Mouse (Mus musculus) kidney, embryonic 16.5 days (tissue): Measurements from ENCODE around the gene Hand1. TPM values are rescaled to one million over a fixed set of nuclear protein-coding genes. Genes with fewer than 3 reads are reported as not detected.

Experiments
- ATAC-seq: fragments of 200-750 bp; cut with Nextera tagmentation; 2 replicates; pipeline ENCODE4 v1.8.0; 2017; ENCODE audit warnings: moderate TSS enrichment; ENCODE audit not compliant: low FRiP score, low TSS enrichment
- H3K27ac ChIP-seq: fragments of 300-500 bp; sonication (generic); 2 replicates; pipeline ENCODE4 v1.5.1; 2014; ENCODE audit warnings: low read length
- H3K27me3 ChIP-seq: fragments of 300-500 bp; sonication (generic); 2 replicates; pipeline ENCODE4 v1.6.1; 2014; ENCODE audit warnings: low read length, control low read depth, mixed read lengths; ENCODE audit not compliant: insufficient read depth
- H3K36me3 ChIP-seq: fragments of 300-500 bp; sonication (generic); 2 replicates; pipeline ENCODE4 v1.6.1; 2014; ENCODE audit warnings: low read length, control low read depth, mixed read lengths; ENCODE audit not compliant: insufficient read depth
- H3K4me1 ChIP-seq: fragments of 300-500 bp; sonication (generic); 2 replicates; pipeline ENCODE4 v1.6.1; 2014; ENCODE audit warnings: low read length, control low read depth, mixed read lengths; ENCODE audit not compliant: insufficient read depth
- H3K4me2 ChIP-seq: fragments of 300-500 bp; sonication (generic); replicated peaks from 2 replicates; pipeline ENCODE4 v1.6.1; 2014; ENCODE audit warnings: low read depth, low read length
- H3K4me3 ChIP-seq: fragments of 300-500 bp; sonication (generic); 2 replicates; pipeline ENCODE4 v1.5.1; 2014; ENCODE audit warnings: mild to moderate bottlenecking, low read length
- H3K9ac ChIP-seq: fragments of 300-500 bp; sonication (generic); replicated peaks from 2 replicates; pipeline ENCODE4 v1.6.1; 2014; ENCODE audit warnings: low read length
- H3K9me3 ChIP-seq: fragments of 300-500 bp; sonication (generic); 2 replicates; pipeline ENCODE4 v1.6.1; 2016; ENCODE audit warnings: low read length, control low read depth
- WGBS: fragments of 180-500 bp; shearing (Covaris S2); extraction: QIAGEN DNeasy Blood & Tissue Kit; methylation state at CpG from one replicate; pipeline ENCODE4 v1.1.7; 2014; 5-methylcytosine and 5-hydroxymethylcytosine counted together
- polyA plus RNA-seq: library from polyadenylated mRNA; unstranded; fragments of >200 nt; fragmentation: Nextera tagmentation; extraction: Ambion mirVana; gene quantifications from 2 replicates; pipeline ENCODE4 v1.2.1, GENCODE M21; 2015

The Hand1 gene
- polyA plus RNA-seq, 1 experiment from 2014 or later, result 0.97 TPM

- Histone ChIP-seq H3K4me3 (no peak overlapping the region), H3K9me3 (no peaks in the 10 kb centered on the region), H3K9ac (no peak overlapping the region), H3K36me3 (peaks cover 28% of the 10 kb centered on the region), H3K4me1 (no peaks in the 10 kb centered on the region), H3K4me2 (no peak overlapping the region), H3K27me3 (no peaks in the 10 kb centered on the region), H3K27ac (no peak overlapping the region)
- ATAC-seq, result no peak
- 96% methylated on average over 17 of the region's 17 CpGs for WGBS
Measured at GRCm38 (mm10) chr11:57809017-57809731, 23.4 kb downstream of the Hand1 start.

- no peak overlapping the region for H3K9ac ChIP-seq
- no peak for ATAC-seq
- H3K9me3 ChIP-seq, result no peaks in the 10 kb centered on the region
- 78% methylated on average over 3 of the region's 3 CpGs for WGBS
- H3K4me3 ChIP-seq, result no peak overlapping the region
- no peaks in the 10 kb centered on the region for H3K27me3 ChIP-seq
- H3K36me3 ChIP-seq, result peaks cover 9% of the 10 kb centered on the region
- no peak overlapping the region for H3K27ac ChIP-seq
- H3K4me2 ChIP-seq, result no peak overlapping the region
- H3K4me1 ChIP-seq, result peaks cover 19% of the 10 kb centered on the region
Measured at GRCm38 (mm10) chr11:57805047-57805446, 27.6 kb downstream of the Hand1 start.

GRCm38 (mm10) chr11:57802511-57802870 is 30.1 kb downstream of the Hand1 start:
- no peak for ATAC-seq
- H3K27me3 ChIP-seq, result no peaks in the 10 kb centered on the region
- H3K36me3 ChIP-seq, result no peaks in the 10 kb centered on the region
- H3K9me3 ChIP-seq, result no peaks in the 10 kb centered on the region
- H3K27ac ChIP-seq, result 0 out of 2 replicates have a peak overlapping the region, but pooled peaks have one; percentile 25
- WGBS, result under 1% methylated on average over 18 of the region's 18 CpGs
- peak overlapping the region; percentile 86 for H3K4me3 ChIP-seq
- H3K9ac ChIP-seq, result peak overlapping the region; percentile 89
- peak overlapping the region; percentile 96 for H3K4me2 ChIP-seq
- peaks cover 22% of the 10 kb centered on the region for H3K4me1 ChIP-seq

GRCm38 (mm10) chr11:57801766-57802510 is 30.7 kb downstream of the Hand1 start:
- peak overlapping the region; percentile 89 for H3K9ac ChIP-seq
- H3K4me2 ChIP-seq, result peak overlapping the region; percentile 96
- H3K9me3 ChIP-seq, result no peaks in the 10 kb centered on the region
- no peaks in the 10 kb centered on the region for H3K36me3 ChIP-seq
- H3K27me3 ChIP-seq, result no peaks in the 10 kb centered on the region
- H3K4me3 ChIP-seq, result peak overlapping the region; percentile 86
- H3K4me1 ChIP-seq, result peaks cover 22% of the 10 kb centered on the region
- 0 out of 2 replicates have a peak overlapping the region, but pooled peaks have one; percentile 45 for H3K27ac ChIP-seq
- under 1% methylated on average over 84 of the region's 85 CpGs for WGBS
- peak; percentile 82 for ATAC-seq

- WGBS, result under 1% methylated on average over 64 of the region's 66 CpGs
- H3K27ac ChIP-seq, result peak within 1 kb of the TSS; percentile 84
- H3K27me3 ChIP-seq, result no peaks in the 10 kb centered on the region
- no peaks in the 10 kb centered on the region for H3K36me3 ChIP-seq
- peak within 1 kb of the TSS; percentile 89 for H3K9ac ChIP-seq
- peak within 1 kb of the TSS; percentile 86 for H3K4me3 ChIP-seq
- peak; percentile 97 for ATAC-seq
- peaks cover 22% of the 10 kb centered on the region for H3K4me1 ChIP-seq
- no peaks in the 10 kb centered on the region for H3K9me3 ChIP-seq
- peak within 1 kb of the TSS; percentile 96 for H3K4me2 ChIP-seq
Measured at GRCm38 (mm10) chr11:57800971-57801765, 31.4 kb downstream of the Hand1 start, which contains the start of gene Sap30l. Sap30l (plus strand) TSS chr11:57801637.

GRCm38 (mm10) chr11:57800266-57800951 is 32.2 kb downstream of the Hand1 start:
- peak overlapping the region; percentile 86 for H3K4me3 ChIP-seq
- H3K9ac ChIP-seq, result peak overlapping the region; percentile 89
- no peaks in the 10 kb centered on the region for H3K27me3 ChIP-seq
- 10% methylated on average over 22 of the region's 22 CpGs for WGBS
- H3K36me3 ChIP-seq, result no peaks in the 10 kb centered on the region
- peak overlapping the region; percentile 84; the same call in 1 of the 2 replicates for H3K27ac ChIP-seq
- peak overlapping the region; percentile 96 for H3K4me2 ChIP-seq
- H3K4me1 ChIP-seq, result peaks cover 27% of the 10 kb centered on the region
- H3K9me3 ChIP-seq, result no peaks in the 10 kb centered on the region
- ATAC-seq, result no peak

- H3K9ac ChIP-seq, result no peak overlapping the region
- no peak overlapping the region for H3K4me3 ChIP-seq
- no peaks in the 10 kb centered on the region for H3K9me3 ChIP-seq
- WGBS, result 87% methylated on average over 10 of the region's 10 CpGs
- no peak overlapping the region for H3K4me2 ChIP-seq
- ATAC-seq, result no peak
- no peaks in the 10 kb centered on the region for H3K27me3 ChIP-seq
- H3K36me3 ChIP-seq, result no peaks in the 10 kb centered on the region
- peaks cover 31% of the 10 kb centered on the region for H3K4me1 ChIP-seq
- no peak overlapping the region for H3K27ac ChIP-seq
Measured at GRCm38 (mm10) chr11:57799456-57799855, 33.2 kb downstream of the Hand1 start.

- Histone ChIP-seq H3K4me1 (peaks cover 25% of the 10 kb centered on the region), H3K27me3 (no peaks in the 10 kb centered on the region), H3K9me3 (no peaks in the 10 kb centered on the region), H3K27ac (no peak overlapping the region), H3K9ac (no peak overlapping the region), H3K4me3 (no peak overlapping the region), H3K36me3 (no peaks in the 10 kb centered on the region), H3K4me2 (no peak overlapping the region)
- ATAC-seq, result no peak
- 88% methylated on average over 9 of the region's 9 CpGs for WGBS
Measured at GRCm38 (mm10) chr11:57797828-57798227, 34.8 kb downstream of the Hand1 start.

- no peaks in the 10 kb centered on the region for H3K36me3 ChIP-seq
Measured at GRCm38 (mm10) chr11:57795086-57795485, 37.5 kb downstream of the Hand1 start.

More at GRCm38 (mm10) chr11:57795086-57795485, 37.5 kb downstream of the Hand1 start:
- H3K4me3 ChIP-seq, result no peak overlapping the region
- peak; percentile 52; the same call in 1 of the 2 replicates for ATAC-seq
- no peaks in the 10 kb centered on the region for H3K27me3 ChIP-seq
- H3K4me2 ChIP-seq, result no peak overlapping the region
- no peak overlapping the region for H3K27ac ChIP-seq
- peaks cover 13% of the 10 kb centered on the region; the same call in 1 of the 2 replicates for H3K4me1 ChIP-seq
- WGBS, result 16% methylated on average over 6 of the region's 6 CpGs
- H3K9ac ChIP-seq, result no peak overlapping the region
- H3K9me3 ChIP-seq, result no peaks in the 10 kb centered on the region
